Mouse (Mus musculus) midbrain, embryonic 12.5 days (tissue): ENCODE data around the gene Rpl23. TPM values are rescaled to one million over a fixed set of nuclear protein-coding genes. Genes with fewer than 3 reads are reported as not detected.

ENCODE experiments used
- ATAC-seq: fragments of 200-750 bp; cut with Nextera tagmentation; 2 replicates; pipeline ENCODE4 v1.8.0; 2017; ENCODE audit warnings: low read depth, moderate TSS enrichment, moderate library complexity; ENCODE audit not compliant: low FRiP score
- H3K27ac ChIP-seq: fragments of 300-500 bp; sonication (generic); replicated peaks from 2 replicates; pipeline ENCODE4 v1.5.1; 2016; ENCODE audit warnings: mild to moderate bottlenecking
- H3K27me3 ChIP-seq: fragments of 300-500 bp; sonication (generic); 2 replicates; pipeline ENCODE4 v1.6.1; 2016; ENCODE audit warnings: mild to moderate bottlenecking
- H3K36me3 ChIP-seq: fragments of 300-500 bp; sonication (generic); 2 replicates; pipeline ENCODE4 v1.6.1; 2016
- H3K4me1 ChIP-seq: fragments of 300-500 bp; sonication (generic); 2 replicates; pipeline ENCODE4 v1.6.1; 2016
- H3K4me2 ChIP-seq: fragments of 300-500 bp; sonication (generic); replicated peaks from 2 replicates; pipeline ENCODE4 v1.6.1; 2016; ENCODE audit warnings: mild to moderate bottlenecking, moderate library complexity
- H3K4me3 ChIP-seq: fragments of 300-500 bp; sonication (generic); 2 replicates; pipeline ENCODE4 v1.5.1; 2016; ENCODE audit warnings: mild to moderate bottlenecking
- H3K9ac ChIP-seq: fragments of 300-500 bp; sonication (generic); replicated peaks from 2 replicates; pipeline ENCODE4 v1.6.1; 2016; ENCODE audit warnings: mild to moderate bottlenecking, moderate library complexity
- H3K9me3 ChIP-seq: fragments of 300-500 bp; sonication (generic); 2 replicates; pipeline ENCODE4 v1.6.1; 2016; ENCODE audit warnings: mild to moderate bottlenecking
- WGBS: fragments of 180-500 bp; shearing (Covaris S2); methylation state at CpG from one replicate; pipeline ENCODE4 v1.1.7; 2016; 5-methylcytosine and 5-hydroxymethylcytosine counted together
- polyA plus RNA-seq: library from polyadenylated mRNA; unstranded; fragments of >200 nt; fragmentation: Nextera tagmentation; extraction: Ambion mirVana; gene quantifications from 2 replicates; pipeline ENCODE4 v1.2.1, GENCODE M21; 2016

Gene Rpl23
- polyA plus RNA-seq, 1 experiment from 2014 or later: 370 TPM

- ATAC-seq: no peak
- peaks cover 55% of the 10 kb centered on the region for H3K36me3 ChIP-seq
- 41% methylated on average over 17 of the region's 17 CpGs for WGBS
- H3K4me3 ChIP-seq: no peak within 1 kb of the TSS
- H3K4me1 ChIP-seq: peaks cover 12% of the 10 kb centered on the region
- H3K27ac ChIP-seq: no peak within 1 kb of the TSS
- H3K4me2 ChIP-seq: no peak within 1 kb of the TSS
- H3K9me3 ChIP-seq: no peaks in the 10 kb centered on the region
- no peak within 1 kb of the TSS for H3K9ac ChIP-seq
- H3K27me3 ChIP-seq: no peaks in the 10 kb centered on the region
These were observed 6.3 kb downstream of the Rpl23 start, which contains the start of gene 1700001P01Rik for GRCm38 (mm10) chr11:97775808-97776496. Gene 1700001P01Rik, minus strand, starts transcription at chr11:97775918.

GRCm38 (mm10) chr11:97775186-97775585 is 7.1 kb downstream of the Rpl23 start:
- ATAC-seq: no peak
- Histone ChIP-seq H3K9me3 (no peaks in the 10 kb centered on the region), H3K4me3 (no peak overlapping the region), H3K4me2 (no peak overlapping the region), H3K27ac (no peak overlapping the region), H3K9ac (no peak overlapping the region), H3K27me3 (no peaks in the 10 kb centered on the region), H3K4me1 (peaks cover 4% of the 10 kb centered on the region), H3K36me3 (peaks cover 48% of the 10 kb centered on the region)
- WGBS: 78% methylated on average over 13 of the region's 13 CpGs

- WGBS: 84% methylated on average over 14 of the region's 14 CpGs
- ATAC-seq: no peak
- Histone ChIP-seq H3K9me3 (no peaks in the 10 kb centered on the region), H3K4me3 (no peak overlapping the region), H3K27ac (no peak overlapping the region), H3K4me2 (no peak overlapping the region), H3K9ac (no peak overlapping the region), H3K36me3 (peaks cover 11% of the 10 kb centered on the region; the same call in 1 of the 2 replicates), H3K27me3 (no peaks in the 10 kb centered on the region), H3K4me1 (0 out of 2 replicates have a peak, but pooled peaks cover 2% of the 10 kb centered on the region)
These were observed 10.8 kb downstream of the Rpl23 start for GRCm38 (mm10) chr11:97771410-97771809.

- H3K9ac ChIP-seq: no peak overlapping the region
- H3K27ac ChIP-seq: no peak overlapping the region
- H3K36me3 ChIP-seq: no peaks in the 10 kb centered on the region
- WGBS: 42% methylated on average over 2 of the region's 2 CpGs
- no peak for ATAC-seq
- H3K4me2 ChIP-seq: no peak overlapping the region
- no peaks in the 10 kb centered on the region for H3K9me3 ChIP-seq
- peaks cover 15% of the 10 kb centered on the region for H3K4me1 ChIP-seq
- no peaks in the 10 kb centered on the region for H3K27me3 ChIP-seq
- no peak overlapping the region for H3K4me3 ChIP-seq
These were observed 12.5 kb downstream of the Rpl23 start for GRCm38 (mm10) chr11:97769704-97770103.

GRCm38 (mm10) chr11:97766154-97766881 is 15.9 kb downstream of the Rpl23 start, which contains the start of gene Cwc25:
Gene Cwc25, minus strand, starts transcription at chr11:97766556.
- under 1% methylated on average over 38 of the region's 38 CpGs for WGBS

GRCm38 (mm10) chr11:97761638-97762037 is 20.6 kb downstream of the Rpl23 start:
- Histone ChIP-seq H3K4me2 (no peak overlapping the region), H3K9ac (no peak overlapping the region), H3K36me3 (peaks cover 42% of the 10 kb centered on the region), H3K9me3 (no peaks in the 10 kb centered on the region), H3K27ac (no peak overlapping the region), H3K4me3 (no peak overlapping the region), H3K27me3 (no peaks in the 10 kb centered on the region), H3K4me1 (peaks cover 16% of the 10 kb centered on the region)
- ATAC-seq: no peak

More at GRCm38 (mm10) chr11:97766154-97766881, 15.9 kb downstream of the Rpl23 start, which contains the start of gene Cwc25:
- no peaks in the 10 kb centered on the region for H3K27me3 ChIP-seq
- H3K4me2 ChIP-seq: peak within 1 kb of the TSS; percentile 88
- ATAC-seq: peak; percentile 89
- no peaks in the 10 kb centered on the region for H3K9me3 ChIP-seq
- H3K27ac ChIP-seq: peak within 1 kb of the TSS; percentile 88
- peaks cover 18% of the 10 kb centered on the region for H3K4me1 ChIP-seq
- peak within 1 kb of the TSS; percentile 98 for H3K9ac ChIP-seq
- H3K4me3 ChIP-seq: peak within 1 kb of the TSS; percentile 95
- H3K36me3 ChIP-seq: peaks cover 23% of the 10 kb centered on the region

GRCm38 (mm10) chr11:97758942-97759341 is 23.3 kb downstream of the Rpl23 start:
- no peak overlapping the region for H3K4me3 ChIP-seq
- no peak overlapping the region for H3K4me2 ChIP-seq
- H3K9ac ChIP-seq: no peak overlapping the region
- peaks cover 60% of the 10 kb centered on the region for H3K36me3 ChIP-seq
- no peak for ATAC-seq
- WGBS: 82% methylated on average over 6 of the region's 6 CpGs
- no peak overlapping the region for H3K27ac ChIP-seq
- no peaks in the 10 kb centered on the region for H3K4me1 ChIP-seq
- no peaks in the 10 kb centered on the region for H3K27me3 ChIP-seq
- H3K9me3 ChIP-seq: no peaks in the 10 kb centered on the region

GRCm38 (mm10) chr11:97758125-97758524 is 24.1 kb downstream of the Rpl23 start:
- Histone ChIP-seq H3K4me1 (no peaks in the 10 kb centered on the region), H3K9ac (no peak overlapping the region), H3K9me3 (no peaks in the 10 kb centered on the region), H3K4me2 (no peak overlapping the region), H3K27ac (no peak overlapping the region), H3K36me3 (peaks cover 62% of the 10 kb centered on the region), H3K4me3 (no peak overlapping the region), H3K27me3 (no peaks in the 10 kb centered on the region)
- WGBS: 95% methylated on average over 1 of the region's 1 CpGs
- ATAC-seq: no peak

- ATAC-seq: no peak
- WGBS: 99% methylated on average over 8 of the region's 8 CpGs
- Histone ChIP-seq H3K36me3 (peaks cover 80% of the 10 kb centered on the region), H3K9ac (no peak overlapping the region), H3K27me3 (no peaks in the 10 kb centered on the region), H3K4me1 (no peaks in the 10 kb centered on the region), H3K4me3 (no peak overlapping the region), H3K27ac (no peak overlapping the region), H3K4me2 (no peak overlapping the region), H3K9me3 (no peaks in the 10 kb centered on the region)
These were observed 29.0 kb downstream of the Rpl23 start for GRCm38 (mm10) chr11:97753277-97753676.

GRCm38 (mm10) chr11:97748496-97748895 is 33.7 kb downstream of the Rpl23 start:
- 89% methylated on average over 5 of the region's 5 CpGs for WGBS
- Histone ChIP-seq H3K4me1 (peaks cover 5% of the 10 kb centered on the region), H3K4me2 (no peak overlapping the region), H3K9me3 (no peaks in the 10 kb centered on the region), H3K27me3 (no peaks in the 10 kb centered on the region), H3K4me3 (no peak overlapping the region), H3K9ac (no peak overlapping the region), H3K36me3 (peaks cover 72% of the 10 kb centered on the region), H3K27ac (no peak overlapping the region)
- ATAC-seq: no peak

GRCm38 (mm10) chr11:97747773-97748172 is 34.5 kb downstream of the Rpl23 start:
- WGBS: 97% methylated on average over 8 of the region's 8 CpGs
- H3K4me1 ChIP-seq: peaks cover 12% of the 10 kb centered on the region
- H3K36me3 ChIP-seq: peaks cover 65% of the 10 kb centered on the region
- H3K9ac ChIP-seq: no peak overlapping the region
- H3K27me3 ChIP-seq: no peaks in the 10 kb centered on the region
- no peaks in the 10 kb centered on the region for H3K9me3 ChIP-seq
- ATAC-seq: no peak
- H3K4me2 ChIP-seq: no peak overlapping the region
- H3K4me3 ChIP-seq: no peak overlapping the region
- no peak overlapping the region for H3K27ac ChIP-seq

- peaks cover 43% of the 10 kb centered on the region for H3K36me3 ChIP-seq
- 12% methylated on average over 13 of the region's 13 CpGs for WGBS
- H3K4me3 ChIP-seq: peak overlapping the region; percentile 85
- no peak overlapping the region for H3K9ac ChIP-seq
- H3K27me3 ChIP-seq: no peaks in the 10 kb centered on the region
- no peak overlapping the region for H3K27ac ChIP-seq
- no peaks in the 10 kb centered on the region for H3K9me3 ChIP-seq
- peak overlapping the region; percentile 42 for H3K4me2 ChIP-seq
- H3K4me1 ChIP-seq: peaks cover 21% of the 10 kb centered on the region
- peak; percentile 45; the same call in 1 of the 2 replicates for ATAC-seq
These were observed 36.9 kb downstream of the Rpl23 start for GRCm38 (mm10) chr11:97745331-97745721.
